ENCODE assay signal across 18 mouse cellular contexts in genomic region chr2:170695071-170695936, GRCm38 (mm10). TPM values are rescaled to one million over a fixed set of nuclear protein-coding genes. Genes with fewer than 3 reads are reported as not detected.
DNase-seq lines count a peak whose midpoint lies in the region; ATAC-seq and TF ChIP-seq lines count a peak whose summit lies in the region.
"Had no signal": no experiment of that assay in that cellular context is flagged by ENCODE, and none has a peak within 500 bp of the region (broad histone marks: within the 10 kb centered on the region; RNA-seq: fewer than 3 reads in every experiment).

No protein-coding gene starts in this region.

- ATAC-seq in heart, embryonic 12.5 days (ENCODE audit: insufficient number of reproducible peaks, low FRiP score) = 0 out of 2 replicates have a peak, but pooled peaks have one; percentile 9
- peak; percentile 32; the same call in 1 of the 2 replicates for ATAC-seq in liver, embryonic 12.5 days
- ATAC-seq: activated CD4-positive, CD25-positive, alpha-beta regulatory T cell, adult 4 months; lung, postnatal 0 days had no signal

- H3K27ac ChIP-seq in heart, embryonic 12.5 days (ENCODE audit: poor library complexity, severe bottlenecking) = no peak overlapping the region
- no peak overlapping the region for H3K27ac ChIP-seq in liver, embryonic 12.5 days
- H3K27ac ChIP-seq: layer of hippocampus, adult 2 months; left cerebral cortex, adult 2 months; limb, embryonic 12.5 days; midbrain, embryonic 12.5 days had no signal

- no peaks in the 10 kb centered on the region for H3K9me3 ChIP-seq in heart, embryonic 12.5 days (replicated peaks)
- H3K9me3 ChIP-seq in liver, embryonic 12.5 days (replicated peaks) = 0 out of 2 replicates have a peak, but pooled peaks cover 18% of the 10 kb centered on the region
- peaks cover 29% of the 10 kb centered on the region for H3K9me3 ChIP-seq in E14TG2a.4 (ENCODE audit: low read length)
- H3K9me3 ChIP-seq: limb, embryonic 12.5 days; midbrain, embryonic 12.5 days had no signal

- TF ChIP-seq CTCF in E14TG2a.4 (conservative IDR thresholded peaks at IDR 0.05; ENCODE audit: low read length) = no peak

- no peak overlapping the region for H3K9ac ChIP-seq in heart, embryonic 12.5 days
- H3K9ac ChIP-seq in liver, embryonic 12.5 days = no peak overlapping the region
- H3K9ac ChIP-seq: limb, embryonic 12.5 days; midbrain, embryonic 12.5 days had no signal

- no peak overlapping the region for H3K4me3 ChIP-seq in heart, embryonic 12.5 days
- H3K4me3 ChIP-seq in liver, embryonic 12.5 days = no peak overlapping the region
- peak overlapping the region; percentile 55 for H3K4me3 ChIP-seq in E14TG2a.4 (replicated peaks; ENCODE audit: low read length)
- H3K4me3 ChIP-seq: erythroblast, embryonic 14.5 days; layer of hippocampus, adult 2 months; left cerebral cortex, adult 2 months; limb, embryonic 12.5 days; midbrain, embryonic 12.5 days had no signal

- 80% methylated on average over 23 of the region's 23 CpGs for WGBS in heart, embryonic 12.5 days
- 67% methylated on average over 23 of the region's 23 CpGs for WGBS in liver, embryonic 12.5 days (ENCODE audit: insufficient replicate concordance)

- H3K4me2 ChIP-seq in heart, embryonic 12.5 days = no peak overlapping the region
- H3K4me2 ChIP-seq in liver, embryonic 12.5 days = no peak overlapping the region
- H3K4me2 ChIP-seq: limb, embryonic 12.5 days; midbrain, embryonic 12.5 days had no signal

- no peaks in the 10 kb centered on the region for H3K36me3 ChIP-seq in heart, embryonic 12.5 days
- H3K36me3 ChIP-seq in liver, embryonic 12.5 days = no peaks in the 10 kb centered on the region
- H3K36me3 ChIP-seq in E14TG2a.4 (ENCODE audit: insufficient read depth, low read length) = no peaks in the 10 kb centered on the region
- H3K36me3 ChIP-seq: limb, embryonic 12.5 days; midbrain, embryonic 12.5 days had no signal

- no peaks in the 10 kb centered on the region for H3K4me1 ChIP-seq in heart, embryonic 12.5 days (replicated peaks)
- no peaks in the 10 kb centered on the region for H3K4me1 ChIP-seq in liver, embryonic 12.5 days
- peaks cover 43% of the 10 kb centered on the region for H3K4me1 ChIP-seq in E14TG2a.4 (replicated peaks; ENCODE audit: low read depth, low read length)
- H3K4me1 ChIP-seq: limb, embryonic 12.5 days; midbrain, embryonic 12.5 days had no signal

- DNase-seq in heart, adult 18-20 months = no peak
- no peak for DNase-seq in liver
- peak; percentile 49 for DNase-seq in R1 (ENCODE audit: low read depth, low spot score)
- no peak for DNase-seq in embryo, embryonic 10.5 days (ENCODE audit: low spot score)
- no peak for DNase-seq in urinary bladder, postnatal 25 days (ENCODE audit: low spot score)
- DNase-seq: adrenal gland, postnatal 25 days; cerebellum, adult 8-10 months; gastrocnemius, postnatal 25 days had no signal

- H3K27me3 ChIP-seq in heart, embryonic 12.5 days (replicated peaks) = no peaks in the 10 kb centered on the region
- H3K27me3 ChIP-seq in liver, embryonic 12.5 days (replicated peaks) = no peaks in the 10 kb centered on the region
- H3K27me3 ChIP-seq in E14TG2a.4 (ENCODE audit: insufficient read depth, low read length) = peaks cover 5% of the 10 kb centered on the region; the same call in 1 of the 2 replicates
- H3K27me3 ChIP-seq: limb, embryonic 12.5 days; midbrain, embryonic 12.5 days had no signal

RNA-seq across cellular contexts. Expression of gene Dok5, which starts 36.3 kb away (rescaled TPM):
- polyA plus RNA-seq in heart, embryonic 12.5 days (2016; fragmentation: Nextera tagmentation; extraction: Ambion mirVana) = 6.9 and 7.5 TPM in 2 replicates
- total RNA-seq in heart, adult 18-20 months (2021) = under 1 TPM; 0.26 to 0.30 TPM
- 0.76 and 0.92 TPM in 2 replicates for polyA plus RNA-seq in liver, embryonic 12.5 days (2016; fragmentation: Nextera tagmentation; extraction: Ambion mirVana)
- polyA plus RNA-seq: activated CD4-positive, CD25-positive, alpha-beta regulatory T cell, adult 4 months; erythroblast, embryonic 14.5 days had no signal
